Mouse (Mus musculus) embryonic facial prominence, embryonic 15.5 days (tissue): Measurements from ENCODE around the gene Rps23. TPM values are rescaled to one million over a fixed set of nuclear protein-coding genes. Genes with fewer than 3 reads are reported as not detected.

Experiments used
- ATAC-seq: fragments of 200-750 bp; cut with Nextera tagmentation; 2 replicates; pipeline ENCODE4 v1.8.0; 2017; ENCODE audit warnings: low read depth, moderate TSS enrichment; ENCODE audit not compliant: insufficient number of reproducible peaks, low FRiP score, low TSS enrichment
- H3K27ac ChIP-seq: fragments of 300-500 bp; sonication (generic); replicated peaks from 2 replicates; pipeline ENCODE4 v1.5.1; 2015; ENCODE audit warnings: mild to moderate bottlenecking, inconsistent platforms
- H3K27me3 ChIP-seq: fragments of 300-500 bp; sonication (generic); 2 replicates; pipeline ENCODE4 v1.6.1; 2015; ENCODE audit warnings: inconsistent platforms
- H3K36me3 ChIP-seq: fragments of 300-500 bp; sonication (generic); 2 replicates; pipeline ENCODE4 v1.6.1; 2015; ENCODE audit warnings: mild to moderate bottlenecking, inconsistent platforms
- H3K4me1 ChIP-seq: fragments of 300-500 bp; sonication (generic); 2 replicates; pipeline ENCODE4 v1.6.1; 2015; ENCODE audit warnings: inconsistent platforms
- H3K4me2 ChIP-seq: fragments of 300-500 bp; sonication (generic); replicated peaks from 2 replicates; pipeline ENCODE4 v1.6.1; 2015; ENCODE audit warnings: mild to moderate bottlenecking, inconsistent platforms
- H3K4me3 ChIP-seq: fragments of 300-500 bp; sonication (generic); replicated peaks from 2 replicates; pipeline ENCODE4 v1.5.1; 2015; ENCODE audit warnings: mild to moderate bottlenecking, inconsistent platforms
- H3K9ac ChIP-seq: fragments of 300-500 bp; sonication (generic); 2 replicates; pipeline ENCODE4 v1.6.1; 2015; ENCODE audit warnings: inconsistent platforms
- H3K9me3 ChIP-seq: fragments of 300-500 bp; sonication (generic); replicated peaks from 2 replicates; pipeline ENCODE4 v1.6.1; 2016; ENCODE audit warnings: inconsistent platforms
- WGBS: fragments of 180-500 bp; shearing (Covaris S2); methylation state at CpG from one replicate; pipeline ENCODE4 v1.1.7; 2015; 5-methylcytosine and 5-hydroxymethylcytosine counted together
- polyA plus RNA-seq: library from polyadenylated mRNA; unstranded; fragments of >200 nt; fragmentation: Nextera tagmentation; extraction: Ambion mirVana; gene quantifications from 2 replicates; pipeline ENCODE4 v1.2.1, GENCODE M21; 2015

Rps23 gene
- polyA plus RNA-seq, 1 experiment from 2014 or later, result 214 TPM

DNA sequence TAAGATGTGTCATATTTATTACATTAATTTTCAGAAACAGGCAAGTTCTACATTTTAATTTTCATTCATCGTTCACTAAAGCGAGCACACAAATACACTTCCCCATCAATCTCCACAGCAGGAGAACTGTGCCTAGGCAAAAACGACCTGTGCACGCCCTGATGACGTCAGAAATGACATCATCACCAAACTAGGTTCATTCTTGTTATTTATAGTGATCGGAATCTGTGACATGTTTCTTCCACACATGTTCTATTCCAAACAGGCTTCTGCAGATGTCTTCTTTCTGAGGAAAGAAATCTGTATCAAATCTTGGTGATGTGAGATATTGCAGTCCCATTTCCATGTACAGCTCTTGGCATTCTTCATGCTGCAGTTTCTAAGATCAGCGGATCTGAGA is 13.1 kb downstream of the Rps23 start:
- 82% methylated on average over 7 of the region's 7 CpGs for WGBS
- Histone ChIP-seq H3K4me1 (0 out of 2 replicates have a peak, but pooled peaks cover 8% of the 10 kb centered on the region), H3K9me3 (no peaks in the 10 kb centered on the region), H3K36me3 (no peaks in the 10 kb centered on the region), H3K4me2 (no peak overlapping the region), H3K27me3 (no peaks in the 10 kb centered on the region), H3K27ac (no peak overlapping the region), H3K9ac (no peak overlapping the region), H3K4me3 (no peak overlapping the region)
- ATAC-seq, result no peak

DNA sequence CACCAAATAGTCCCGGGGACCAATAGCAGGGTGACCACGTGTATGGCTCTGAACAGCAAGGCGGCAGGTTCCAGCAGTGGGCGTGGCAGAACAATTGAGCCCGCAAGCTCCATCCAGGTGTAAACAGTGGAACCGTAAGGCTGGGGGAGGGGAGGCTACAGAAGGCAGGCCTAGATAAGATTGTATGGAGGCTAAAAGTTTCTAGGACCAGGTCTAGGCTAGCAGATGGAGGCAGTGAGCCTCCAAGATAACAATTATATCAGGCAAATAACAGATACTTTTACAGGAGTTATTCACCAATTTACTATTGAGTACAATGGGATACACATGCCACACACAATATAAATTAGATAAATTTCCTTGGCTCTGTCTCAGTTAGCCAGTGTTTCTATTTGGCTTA is 16.4 kb downstream of the Rps23 start:
- Histone ChIP-seq H3K4me2 (no peak overlapping the region), H3K9ac (no peak overlapping the region), H3K4me1 (no peaks in the 10 kb centered on the region), H3K27me3 (no peaks in the 10 kb centered on the region), H3K9me3 (no peaks in the 10 kb centered on the region), H3K4me3 (no peak overlapping the region), H3K36me3 (no peaks in the 10 kb centered on the region), H3K27ac (no peak overlapping the region)
- 58% methylated on average over 6 of the region's 6 CpGs for WGBS
- no peak for ATAC-seq

DNA sequence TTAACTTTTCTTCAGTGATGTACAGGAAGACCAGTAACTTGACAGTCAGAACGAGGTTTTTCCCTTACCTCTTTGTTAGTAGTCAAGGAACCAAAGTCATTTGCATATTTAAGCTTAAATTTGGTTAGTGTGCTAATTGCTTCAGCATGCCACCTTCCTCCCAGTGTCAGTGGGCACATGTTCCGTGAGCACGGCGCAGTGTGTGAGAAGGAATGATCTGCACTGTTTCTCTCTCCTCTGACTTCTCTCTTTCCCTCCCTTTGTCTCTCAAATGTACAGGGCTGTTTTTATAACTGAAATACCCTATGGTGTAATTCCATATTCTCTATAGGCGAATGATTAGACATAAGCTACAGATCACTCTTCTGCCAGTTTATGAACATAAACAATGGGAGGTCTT is 16.8 kb downstream of the Rps23 start:
- Histone ChIP-seq H3K9ac (no peak overlapping the region), H3K36me3 (no peaks in the 10 kb centered on the region), H3K9me3 (no peaks in the 10 kb centered on the region), H3K27ac (no peak overlapping the region), H3K4me2 (no peak overlapping the region), H3K27me3 (no peaks in the 10 kb centered on the region), H3K4me1 (no peaks in the 10 kb centered on the region), H3K4me3 (no peak overlapping the region)
- ATAC-seq, result no peak
- 61% methylated on average over 5 of the region's 5 CpGs for WGBS

DNA sequence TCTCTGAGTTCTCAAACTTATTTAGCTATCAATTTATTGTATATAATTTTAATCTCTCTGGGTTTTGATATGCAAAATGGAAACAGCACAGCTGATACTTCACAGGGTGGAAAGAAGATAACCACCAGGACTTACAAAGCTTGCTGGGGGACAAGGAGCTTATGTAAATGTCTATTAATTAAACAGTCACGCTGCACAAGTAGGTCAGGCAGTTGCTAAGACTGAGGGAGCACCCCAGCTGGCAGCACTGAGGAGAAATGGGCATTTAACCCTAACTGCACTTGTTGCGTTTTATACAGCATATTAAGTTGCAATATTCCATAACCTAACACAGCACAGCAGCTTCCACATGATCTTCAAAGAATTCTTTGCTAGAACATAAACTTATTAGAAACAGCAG is 36.1 kb downstream of the Rps23 start:
- Histone ChIP-seq H3K9ac (no peak overlapping the region), H3K27me3 (no peaks in the 10 kb centered on the region), H3K4me3 (no peak overlapping the region), H3K9me3 (no peaks in the 10 kb centered on the region), H3K4me2 (no peak overlapping the region), H3K36me3 (no peaks in the 10 kb centered on the region), H3K27ac (no peak overlapping the region), H3K4me1 (no peaks in the 10 kb centered on the region)
- WGBS, result 22% methylated on average over 2 of the region's 2 CpGs
- ATAC-seq, result no peak

DNA sequence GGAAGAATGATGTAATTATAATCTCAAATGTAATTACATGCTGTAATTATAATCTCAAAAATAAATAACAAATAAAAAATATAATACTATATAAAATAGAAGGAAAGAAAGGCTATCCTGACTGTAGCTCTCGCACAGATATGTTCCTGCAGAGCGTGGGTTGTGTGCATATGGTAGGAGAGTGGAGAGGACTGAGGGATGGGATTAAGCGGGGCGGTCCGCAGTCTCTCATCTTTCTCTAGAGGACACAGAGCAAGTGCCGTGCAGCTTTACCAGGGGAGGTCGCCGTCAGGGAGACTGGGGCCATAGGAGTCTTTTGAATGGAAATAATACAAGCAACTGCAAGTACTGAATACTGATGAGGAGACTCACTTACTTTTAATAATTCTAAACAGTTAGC is 37.8 kb downstream of the Rps23 start:
- no peaks in the 10 kb centered on the region for H3K27me3 ChIP-seq
- no peak overlapping the region for H3K9ac ChIP-seq
- no peak overlapping the region for H3K4me2 ChIP-seq
- WGBS, result 88% methylated on average over 8 of the region's 8 CpGs
- no peaks in the 10 kb centered on the region for H3K9me3 ChIP-seq
- no peaks in the 10 kb centered on the region for H3K4me1 ChIP-seq
- ATAC-seq, result no peak
- H3K4me3 ChIP-seq, result no peak overlapping the region
- H3K27ac ChIP-seq, result no peak overlapping the region
- no peaks in the 10 kb centered on the region for H3K36me3 ChIP-seq

DNA sequence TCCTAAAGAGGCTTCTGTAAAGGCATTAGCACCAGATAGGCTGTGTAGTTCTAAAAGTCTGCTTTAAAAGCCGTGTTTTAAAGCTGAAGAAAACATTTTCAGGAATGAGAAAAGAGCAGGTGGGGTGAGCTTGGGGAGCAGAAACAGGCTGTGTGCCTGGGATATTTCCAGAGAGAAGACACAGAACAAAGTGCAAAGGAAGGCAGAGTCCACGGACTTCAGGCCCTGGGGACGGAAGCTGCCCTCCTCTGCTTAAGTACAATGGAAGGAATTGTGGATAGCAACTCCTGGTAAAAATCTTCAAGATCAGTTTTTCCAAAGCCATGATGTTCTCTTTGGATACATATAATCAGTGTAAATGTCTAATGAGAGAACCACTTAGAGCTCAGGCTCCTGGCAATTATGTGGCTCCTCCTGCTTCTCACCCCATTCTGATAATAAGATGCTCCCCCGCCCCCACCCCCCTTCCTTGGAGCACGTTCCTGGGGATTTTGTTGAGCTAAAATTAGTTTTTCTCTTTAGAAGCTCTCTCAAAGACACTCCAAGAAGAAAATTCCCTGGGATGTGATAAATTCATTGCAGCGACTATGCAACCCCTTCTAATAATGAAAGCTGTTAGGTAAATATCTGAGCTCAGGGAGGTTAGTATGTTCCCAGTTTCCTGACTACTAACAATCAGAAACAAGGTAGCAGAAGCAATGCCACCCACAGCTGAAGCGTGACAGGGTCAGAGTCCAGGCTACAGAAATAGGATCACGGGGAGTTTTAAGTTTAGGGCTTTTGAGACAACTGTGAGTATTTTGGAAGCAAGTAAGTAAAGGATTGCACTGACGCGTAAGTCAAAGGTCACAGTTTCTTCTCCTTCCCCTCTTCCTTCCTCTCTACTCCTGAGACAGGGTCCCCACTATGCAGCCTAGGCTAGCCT is 40.3 kb downstream of the Rps23 start:
- Histone ChIP-seq H3K9ac (no peak overlapping the region), H3K36me3 (no peaks in the 10 kb centered on the region), H3K4me2 (no peak overlapping the region), H3K4me3 (no peak overlapping the region), H3K9me3 (no peaks in the 10 kb centered on the region), H3K4me1 (0 out of 2 replicates have a peak, but pooled peaks cover 4% of the 10 kb centered on the region), H3K27me3 (no peaks in the 10 kb centered on the region), H3K27ac (no peak overlapping the region)
- ATAC-seq, result no peak
- WGBS, result 56% methylated on average over 10 of the region's 10 CpGs

DNA sequence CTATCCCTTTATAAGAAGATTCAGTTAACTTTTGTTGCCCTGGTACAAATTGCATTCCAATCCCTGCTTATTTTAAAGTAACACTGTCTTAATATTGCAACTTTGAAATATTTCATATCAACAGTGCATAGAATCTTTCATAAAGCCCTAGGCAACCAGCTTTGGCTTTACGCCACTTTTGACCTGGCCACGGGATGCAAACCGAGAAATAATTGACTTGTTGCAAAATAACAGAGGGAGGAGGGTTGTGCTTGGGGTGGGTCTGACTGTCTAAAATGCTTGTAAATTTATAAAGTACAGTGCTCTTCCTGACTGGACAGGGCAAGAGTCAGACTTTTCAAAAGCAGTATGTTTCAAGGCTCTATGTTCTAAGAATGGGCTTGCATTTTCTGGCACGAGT is 41.8 kb downstream of the Rps23 start:
- Histone ChIP-seq H3K4me2 (no peak overlapping the region), H3K27me3 (no peaks in the 10 kb centered on the region), H3K9me3 (no peaks in the 10 kb centered on the region), H3K36me3 (no peaks in the 10 kb centered on the region), H3K9ac (no peak overlapping the region), H3K27ac (no peak overlapping the region), H3K4me3 (no peak overlapping the region), H3K4me1 (0 out of 2 replicates have a peak, but pooled peaks cover 4% of the 10 kb centered on the region)
- ATAC-seq, result no peak
- WGBS, result 69% methylated on average over 4 of the region's 4 CpGs

DNA sequence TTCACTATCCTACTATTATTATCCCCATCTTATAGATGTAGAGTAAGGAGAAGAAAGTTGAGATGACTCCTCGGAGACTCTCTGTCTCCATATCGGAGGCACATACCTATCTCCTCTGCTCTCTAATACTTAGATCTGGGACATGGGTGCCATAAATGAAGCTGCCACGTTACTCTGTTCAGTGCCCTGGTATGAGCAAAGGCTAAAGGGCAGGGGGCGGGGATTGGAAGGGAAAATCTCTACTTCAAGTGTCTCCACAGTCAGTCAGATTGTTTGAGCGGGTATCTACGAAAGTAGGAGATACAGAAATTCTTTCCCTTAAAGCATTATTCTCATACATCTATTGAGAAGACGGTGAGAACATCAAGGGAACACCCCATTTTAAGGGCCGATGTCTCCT is 43.2 kb downstream of the Rps23 start:
- H3K4me1 ChIP-seq, result 0 out of 2 replicates have a peak, but pooled peaks cover 4% of the 10 kb centered on the region
- WGBS, result 84% methylated on average over 8 of the region's 8 CpGs
- no peak overlapping the region for H3K9ac ChIP-seq
- H3K9me3 ChIP-seq, result no peaks in the 10 kb centered on the region
- H3K4me3 ChIP-seq, result no peak overlapping the region
- no peaks in the 10 kb centered on the region for H3K36me3 ChIP-seq
- no peak for ATAC-seq
- no peaks in the 10 kb centered on the region for H3K27me3 ChIP-seq
- H3K27ac ChIP-seq, result no peak overlapping the region
- H3K4me2 ChIP-seq, result no peak overlapping the region

DNA sequence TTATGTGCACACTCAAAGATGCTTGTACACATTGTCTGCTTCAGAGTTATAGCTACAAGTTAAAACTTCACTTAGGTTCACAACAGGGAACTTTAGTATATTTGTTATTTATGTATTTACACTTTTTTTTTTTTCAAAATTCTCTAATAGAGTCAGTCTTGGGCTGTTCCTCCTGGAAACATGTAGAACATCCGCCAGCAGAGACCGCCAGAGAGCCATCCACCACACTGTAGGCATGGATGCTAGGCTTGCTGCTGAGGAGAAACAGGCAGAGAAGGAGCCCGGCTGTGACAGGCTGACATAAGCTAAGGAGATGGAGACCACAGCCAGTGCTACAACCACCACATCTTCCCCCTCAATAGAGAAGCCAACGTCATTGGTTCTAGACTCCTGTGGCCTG is 44.7 kb downstream of the Rps23 start:
- no peaks in the 10 kb centered on the region for H3K27me3 ChIP-seq
- H3K9ac ChIP-seq, result no peak overlapping the region
- H3K4me1 ChIP-seq, result 0 out of 2 replicates have a peak, but pooled peaks cover 4% of the 10 kb centered on the region
- no peak overlapping the region for H3K4me2 ChIP-seq
- no peak overlapping the region for H3K27ac ChIP-seq
- ATAC-seq, result peak; percentile 60; the same call in 1 of the 2 replicates
- 4% methylated on average over 4 of the region's 4 CpGs for WGBS
- no peaks in the 10 kb centered on the region for H3K9me3 ChIP-seq
- no peak overlapping the region for H3K4me3 ChIP-seq
- no peaks in the 10 kb centered on the region for H3K36me3 ChIP-seq

DNA sequence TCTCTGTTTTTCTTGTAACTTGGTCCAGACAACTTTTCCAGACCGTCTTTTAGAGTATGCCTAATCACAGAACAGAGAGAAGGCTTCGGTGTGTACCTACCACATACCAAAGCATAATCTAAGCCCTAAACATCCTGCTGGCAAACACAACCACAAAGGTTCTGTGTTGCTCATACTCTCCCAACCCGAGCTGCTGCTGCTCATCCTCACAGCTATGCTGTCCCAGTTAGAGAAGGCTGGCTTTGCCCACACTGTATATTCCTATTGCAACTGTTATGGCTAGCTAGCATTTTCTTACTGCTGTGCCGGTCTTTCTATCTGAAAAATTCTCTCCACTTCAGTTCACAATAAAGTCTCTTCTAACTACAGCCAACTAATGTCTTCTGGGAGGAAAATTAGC is 46.2 kb downstream of the Rps23 start:
- Histone ChIP-seq H3K4me3 (no peak overlapping the region), H3K4me2 (no peak overlapping the region), H3K27ac (no peak overlapping the region), H3K27me3 (no peaks in the 10 kb centered on the region), H3K9me3 (no peaks in the 10 kb centered on the region), H3K4me1 (0 out of 2 replicates have a peak, but pooled peaks cover 4% of the 10 kb centered on the region), H3K36me3 (no peaks in the 10 kb centered on the region), H3K9ac (no peak overlapping the region)
- WGBS, result 67% methylated on average over 4 of the region's 4 CpGs
- ATAC-seq, result no peak

DNA sequence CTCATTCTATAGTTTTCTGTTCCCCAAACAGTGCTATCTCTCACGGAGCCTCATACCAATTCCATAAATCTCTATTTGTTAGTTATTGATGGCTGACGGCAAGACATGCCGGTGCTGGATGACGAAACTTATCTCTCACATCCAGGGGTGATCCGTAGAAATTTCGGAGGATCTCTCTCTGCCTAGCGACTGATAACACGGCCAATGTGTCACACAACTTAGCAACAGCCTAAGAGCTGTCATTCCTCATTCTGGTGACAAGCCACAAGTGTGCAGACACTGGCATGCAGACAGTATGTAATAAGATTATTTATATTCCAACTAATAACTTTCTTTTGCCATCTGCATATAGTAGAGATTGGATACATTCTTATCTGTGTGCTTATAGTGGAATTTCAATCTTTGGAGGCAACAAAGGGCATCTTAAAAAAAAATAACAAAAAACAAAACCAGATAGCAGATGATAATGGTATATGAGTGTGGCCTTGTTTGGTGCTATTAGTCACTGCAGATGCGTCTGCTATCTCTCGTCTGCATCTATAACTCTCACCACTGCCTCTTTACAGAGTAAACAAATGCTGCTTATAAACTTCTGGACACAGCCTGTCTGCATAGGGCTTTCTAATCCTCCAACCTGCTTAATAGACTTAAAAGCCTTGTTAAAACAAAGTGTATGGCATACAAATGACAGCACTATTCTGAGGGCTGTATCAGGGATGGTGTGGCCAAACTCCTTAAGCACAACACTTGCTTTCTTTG is 47.7 kb downstream of the Rps23 start:
- Histone ChIP-seq H3K4me1 (0 out of 2 replicates have a peak, but pooled peaks cover 4% of the 10 kb centered on the region), H3K4me3 (no peak overlapping the region), H3K9me3 (no peaks in the 10 kb centered on the region), H3K27me3 (no peaks in the 10 kb centered on the region), H3K4me2 (no peak overlapping the region), H3K9ac (no peak overlapping the region), H3K36me3 (no peaks in the 10 kb centered on the region), H3K27ac (no peak overlapping the region)
- 79% methylated on average over 10 of the region's 10 CpGs for WGBS
- no peak for ATAC-seq
